Comparison of ENCODE assay signal across 8 mouse cellular contexts in the genomic region with DNA sequence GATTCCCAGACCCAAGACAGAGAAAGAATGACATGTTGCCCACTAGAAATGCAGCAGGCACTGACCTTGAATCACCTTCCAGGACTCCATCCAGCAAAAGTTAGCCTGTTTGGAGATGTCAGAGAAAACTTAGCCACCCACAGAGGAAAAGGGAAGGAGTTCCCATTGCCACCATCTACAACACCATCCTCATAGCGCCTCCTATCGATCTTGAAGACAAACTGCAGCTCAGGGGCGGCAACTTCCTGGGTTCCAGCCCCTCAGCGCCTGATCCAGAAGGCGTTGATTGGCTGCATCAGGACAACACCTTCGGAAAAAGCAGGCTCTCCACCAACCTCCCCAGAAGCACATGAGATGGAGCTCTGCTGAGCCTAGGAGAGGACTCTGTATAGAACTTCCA. TPM values are rescaled to one million over a fixed set of nuclear protein-coding genes. Genes with fewer than 3 reads are reported as not detected.
A peak's percentile ranks its signal among the peaks of the same experiment; 100 is the strongest.
DNase-seq lines count a peak whose midpoint lies in the region; ATAC-seq and TF ChIP-seq lines count a peak whose summit lies in the region.

No protein-coding gene starts in this region.

- H3K27me3 ChIP-seq in CH12.LX (replicated peaks): no peaks in the 10 kb centered on the region
- H3K27me3 ChIP-seq in embryonic facial prominence, embryonic 15.5 days: peaks cover 16% of the 10 kb centered on the region
- peaks cover 49% of the 10 kb centered on the region for H3K27me3 ChIP-seq in hindbrain, embryonic 13.5 days
- H3K27me3 ChIP-seq in lung, embryonic 15.5 days: peaks cover 49% of the 10 kb centered on the region

- peak in 1 of 2 experiments; percentile 55; a peak in 2 of 4 replicates for TF ChIP-seq CTCF in CH12.LX (conservative IDR thresholded peaks at IDR 0.05 in 1 of 2, IDR thresholded peaks at IDR 0.05 in 1 of 2; ENCODE audit: low read depth in 2 of 2, low read length in 2 of 2)

- no peak overlapping the region for H3K4me2 ChIP-seq in CH12.LX (ENCODE audit: insufficient read depth, low read depth, poor library complexity, severe bottlenecking)
- peak overlapping the region; percentile 97 for H3K4me2 ChIP-seq in embryonic facial prominence, embryonic 15.5 days (replicated peaks)
- peak overlapping the region; percentile 97 for H3K4me2 ChIP-seq in hindbrain, embryonic 13.5 days
- H3K4me2 ChIP-seq in lung, embryonic 15.5 days: peak overlapping the region; percentile 89

- H3K9me3 ChIP-seq in CH12.LX (replicated peaks; ENCODE audit: low read length): peaks cover 3% of the 10 kb centered on the region
- no peaks in the 10 kb centered on the region for H3K9me3 ChIP-seq in embryonic facial prominence, embryonic 15.5 days (replicated peaks)
- no peaks in the 10 kb centered on the region for H3K9me3 ChIP-seq in hindbrain, embryonic 13.5 days
- H3K9me3 ChIP-seq in lung, embryonic 15.5 days: no peaks in the 10 kb centered on the region

- TF ChIP-seq EP300 in CH12.LX (IDR thresholded peaks at IDR 0.05; ENCODE audit: low read length): no peak

- ATAC-seq in embryonic facial prominence, embryonic 15.5 days (ENCODE audit: insufficient number of reproducible peaks, low FRiP score, low TSS enrichment, low read depth): no peak
- no peak for ATAC-seq in hindbrain, embryonic 13.5 days (ENCODE audit: low FRiP score)
- ATAC-seq in lung, embryonic 15.5 days (ENCODE audit: borderline replicate concordance, extremely low read depth, low FRiP score, low TSS enrichment): no peak
- ATAC-seq in megakaryocyte, adult 5-6 weeks (ENCODE audit: poor library complexity, severe bottlenecking): no peak

- H3K9ac ChIP-seq in CH12.LX (ENCODE audit: insufficient read depth, low read depth): no peak overlapping the region
- no peak overlapping the region for H3K9ac ChIP-seq in embryonic facial prominence, embryonic 15.5 days
- no peak overlapping the region for H3K9ac ChIP-seq in hindbrain, embryonic 13.5 days
- no peak overlapping the region for H3K9ac ChIP-seq in lung, embryonic 15.5 days

- H3K27ac ChIP-seq in CH12.LX (ENCODE audit: insufficient read depth, low read depth): no peak overlapping the region
- H3K27ac ChIP-seq in embryonic facial prominence, embryonic 15.5 days (replicated peaks): 0 out of 2 replicates have a peak overlapping the region, but pooled peaks have one; percentile 17
- H3K27ac ChIP-seq in hindbrain, embryonic 13.5 days: no peak overlapping the region
- no peak overlapping the region for H3K27ac ChIP-seq in lung, embryonic 15.5 days

- H3K4me3 ChIP-seq in CH12.LX (replicated peaks in 1 of 3; ENCODE audit: low read depth in 2 of 3, low read length in 2 of 3, poor library complexity in 1 of 3): no peak overlapping the region
- H3K4me3 ChIP-seq in embryonic facial prominence, embryonic 15.5 days (replicated peaks): peak overlapping the region; percentile 58
- H3K4me3 ChIP-seq in hindbrain, embryonic 13.5 days: no peak overlapping the region
- peak overlapping the region; percentile 46 for H3K4me3 ChIP-seq in lung, embryonic 15.5 days

- no peaks in the 10 kb centered on the region for H3K79me2 ChIP-seq in CH12.LX (replicated peaks; ENCODE audit: control insufficient read depth, extremely low read depth, insufficient read depth, poor library complexity, severe bottlenecking)

- H3K36me3 ChIP-seq in CH12.LX (replicated peaks in 1 of 2; ENCODE audit: control insufficient read depth in 1 of 2, insufficient read depth in 1 of 2, low read length in 1 of 2): no peaks in the 10 kb centered on the region
- H3K36me3 ChIP-seq in embryonic facial prominence, embryonic 15.5 days: no peaks in the 10 kb centered on the region
- H3K36me3 ChIP-seq in hindbrain, embryonic 13.5 days: no peaks in the 10 kb centered on the region
- H3K36me3 ChIP-seq in lung, embryonic 15.5 days: no peaks in the 10 kb centered on the region

- H3K4me1 ChIP-seq in CH12.LX (ENCODE audit: control insufficient read depth in 1 of 2, insufficient read depth in 2 of 2): peaks cover 0 to 11% of the 10 kb centered on the region in 2 experiments; a peak in 2 of 4 replicates
- H3K4me1 ChIP-seq in embryonic facial prominence, embryonic 15.5 days: peaks cover 39% of the 10 kb centered on the region
- peaks cover 31% of the 10 kb centered on the region for H3K4me1 ChIP-seq in hindbrain, embryonic 13.5 days (replicated peaks)
- H3K4me1 ChIP-seq in lung, embryonic 15.5 days: peaks cover 29% of the 10 kb centered on the region

- peak; percentile 27 for DNase-seq in cerebellum, adult 11-12 months
- no peak for DNase-seq in cerebellum, adult 8-10 months
- peak; percentile 15 for DNase-seq in CH12.LX (ENCODE audit: extremely low read depth)
- DNase-seq in thymus, postnatal 0 days (ENCODE audit: low spot score): no peak

- in situ Hi-C loops in CH12.LX (cut with MboI; ENCODE audit: low pct_ligation_motif_present, low pct_unique_long_range_greater_than_20kb, low sequenced_read_pairs): no loop called here

- peak; percentile 38 for TF ChIP-seq RAD21 in CH12.LX (IDR thresholded peaks at IDR 0.05; ENCODE audit: low read depth, low read length)

- 21% methylated on average over 6 of the region's 6 CpGs for WGBS in embryonic facial prominence, embryonic 15.5 days
- WGBS in hindbrain, embryonic 13.5 days: 12% methylated on average over 6 of the region's 6 CpGs
- WGBS in lung, embryonic 15.5 days: 28% methylated on average over 6 of the region's 6 CpGs

- no peak for TF ChIP-seq POLR2A in CH12.LX (IDR thresholded peaks at IDR 0.05; ENCODE audit: low read depth, low read length)

- dilution Hi-C loops in CH12.LX (cut with MboI; ENCODE audit: extremely low pct_ligation_motif_present, extremely low pct_unique_long_range_greater_than_20kb, low sequenced_read_pairs): no loop called here

TF ChIP-seq in CH12.LX, 34 proteins besides CTCF, POLR2A, EP300 and RAD21:
- TF ChIP-seq ELF1 (IDR thresholded peaks at IDR 0.05; ENCODE audit: low read depth, low read length): peak; percentile 17; the same call in 1 of the 2 replicates
- TF ChIP-seq SIN3A (IDR thresholded peaks at IDR 0.05; ENCODE audit: low read length): no peak
- no peak for TF ChIP-seq IRF4 (IDR thresholded peaks at IDR 0.05; ENCODE audit: low read depth, low read length)
- no peak for TF ChIP-seq HCFC1 (IDR thresholded peaks at IDR 0.05; ENCODE audit: low read depth, low read length)
- TF ChIP-seq SMC3 (IDR thresholded peaks at IDR 0.05; ENCODE audit: low read depth, low read length): peak; percentile 19
- no peak for TF ChIP-seq USF1 (IDR thresholded peaks at IDR 0.05; ENCODE audit: low read depth, low read length)

RNA-seq across cellular contexts. Expression of a gene that starts 1.5 kb away (rescaled TPM):
- total RNA-seq in CH12.LX (2012; rRNA removed) (not detected in 2 replicates), CH12.LX (2014; rRNA removed) (not detected in 2 replicates)
- polyA plus RNA-seq in CH12.LX (2012; ENCODE audit: insufficient read length, low read depth): not detected in 2 replicates
- polyA plus RNA-seq in embryonic facial prominence, embryonic 15.5 days (2015; fragmentation: Nextera tagmentation; extraction: Ambion mirVana): 13.5 and 15.1 TPM in 2 replicates
- polyA plus RNA-seq in hindbrain, embryonic 13.5 days (2015; fragmentation: Nextera tagmentation; extraction: Ambion mirVana): 3.4 and 3.8 TPM in 2 replicates
- 5.8 and 6.8 TPM in 2 replicates for polyA plus RNA-seq in lung, embryonic 15.5 days (2015; fragmentation: Nextera tagmentation; extraction: Ambion mirVana)
- 0.07 TPM in 1 of 2 replicates, not detected in the other for total RNA-seq in megakaryocyte, adult 5-6 weeks (2015)
- 0.04 TPM in 2 replicates for total RNA-seq in megakaryocyte, adult 5-6 weeks (2017)
- polyA plus RNA-seq in thymus, postnatal 0 days (2015; fragmentation: Nextera tagmentation; extraction: Ambion mirVana): 0.34 and 0.51 TPM in 2 replicates

RNA-seq across cellular contexts. Expression of a gene that starts 21.6 kb away (rescaled TPM):
- total RNA-seq in CH12.LX (2012; rRNA removed): not detected in 2 replicates
- not detected in 2 replicates for total RNA-seq in CH12.LX (2014; rRNA removed)
- polyA plus RNA-seq in CH12.LX (2012; ENCODE audit: insufficient read length, low read depth): not detected in 2 replicates
- 5.1 and 5.3 TPM in 2 replicates for polyA plus RNA-seq in embryonic facial prominence, embryonic 15.5 days (2015; fragmentation: Nextera tagmentation; extraction: Ambion mirVana)
- polyA plus RNA-seq in hindbrain, embryonic 13.5 days (2015; fragmentation: Nextera tagmentation; extraction: Ambion mirVana): 1.4 and 2.0 TPM in 2 replicates
- polyA plus RNA-seq in lung, embryonic 15.5 days (2015; fragmentation: Nextera tagmentation; extraction: Ambion mirVana): 3.6 and 5.8 TPM in 2 replicates
- not detected in 2 replicates for total RNA-seq in megakaryocyte, adult 5-6 weeks (2015)
- not detected in 2 replicates for total RNA-seq in megakaryocyte, adult 5-6 weeks (2017)
- 0.57 and 0.70 TPM in 2 replicates for polyA plus RNA-seq in thymus, postnatal 0 days (2015; fragmentation: Nextera tagmentation; extraction: Ambion mirVana)

Comparison
In these comparisons a context has a peak if more than half of its experiments do, and no peak if none do; other contexts are left out.
1. DNase-seq: peak in cerebellum, adult 11-12 months (single experiment) and CH12.LX (single experiment); none in cerebellum, adult 8-10 months (single experiment) and thymus, postnatal 0 days (single experiment).
2. H3K4me3 ChIP-seq: peak in embryonic facial prominence, embryonic 15.5 days (single experiment) and lung, embryonic 15.5 days (single experiment); none in CH12.LX (0 of 3) and hindbrain, embryonic 13.5 days (single experiment).